Mouse (Mus musculus) olfactory bulb, adult 2 months (tissue): ENCODE measurements at regions not wholly inside any gene's neighbourhood (a gene's known extent, or its start where the extent isn't known, plus 50 kb on each side); places are given as distances from the start of the nearest gene placed in this dataset.

Source experiments
- CTCF ChIP-seq: fragments of 200-500 bp; IDR thresholded peaks from 2 replicates; pipeline ENCODE4 v1.5.1; 2012; ENCODE audit warnings: low read depth, mild to moderate bottlenecking, low read length, moderate library complexity; ENCODE audit not compliant: insufficient read depth
- POLR2A ChIP-seq: fragments of 200-500 bp; IDR thresholded peaks from 2 replicates; pipeline ENCODE4 v1.6.1; 2012; ENCODE audit warnings: mild to moderate bottlenecking, low read depth, low read length, moderate library complexity; ENCODE audit not compliant: insufficient read depth

DNA sequence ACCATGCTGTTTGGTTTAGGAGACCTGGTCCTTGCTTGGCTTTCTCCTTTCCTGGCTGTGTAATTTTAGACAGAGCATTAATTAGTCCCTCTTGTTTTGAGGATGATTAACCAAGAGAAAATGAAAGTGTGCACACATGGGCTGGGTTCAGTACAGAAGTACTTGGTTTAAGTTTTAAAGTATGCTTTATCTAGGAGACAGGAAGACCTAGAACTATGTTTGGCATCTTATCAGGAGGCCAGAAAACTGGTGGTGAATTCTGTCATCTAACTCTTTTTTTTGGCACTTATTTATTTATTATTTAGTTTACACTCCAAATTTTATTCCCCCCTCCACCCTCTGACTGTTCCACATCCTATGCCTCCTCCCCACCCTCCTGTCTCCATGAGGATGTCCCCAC is 86.6 kb upstream of the Tprg start:
- TF ChIP-seq CTCF (no peak), POLR2A (no peak)
